Mouse (Mus musculus): ENCODE data around the gene Krtcap3.

GRCm38 (mm10) chr5:31255381-31255780 lies 3.9 kb downstream of the Krtcap3 start:
- TF ChIP-seq HCFC1 (IDR thresholded peaks at IDR 0.05; ENCODE audit: borderline replicate concordance, insufficient read depth, low read length) (no peak), CHD2 (IDR thresholded peaks at IDR 0.05; ENCODE audit: low read depth, low read length) (no peak), ZC3H11A (IDR thresholded peaks at IDR 0.05; ENCODE audit: borderline replicate concordance, low read depth, low read length) (no peak), ZNF384 (IDR thresholded peaks at IDR 0.05; ENCODE audit: low read depth, low read length) (no peak)

Measured in ES-E14 (cell line).